In the genomic region with DNA sequence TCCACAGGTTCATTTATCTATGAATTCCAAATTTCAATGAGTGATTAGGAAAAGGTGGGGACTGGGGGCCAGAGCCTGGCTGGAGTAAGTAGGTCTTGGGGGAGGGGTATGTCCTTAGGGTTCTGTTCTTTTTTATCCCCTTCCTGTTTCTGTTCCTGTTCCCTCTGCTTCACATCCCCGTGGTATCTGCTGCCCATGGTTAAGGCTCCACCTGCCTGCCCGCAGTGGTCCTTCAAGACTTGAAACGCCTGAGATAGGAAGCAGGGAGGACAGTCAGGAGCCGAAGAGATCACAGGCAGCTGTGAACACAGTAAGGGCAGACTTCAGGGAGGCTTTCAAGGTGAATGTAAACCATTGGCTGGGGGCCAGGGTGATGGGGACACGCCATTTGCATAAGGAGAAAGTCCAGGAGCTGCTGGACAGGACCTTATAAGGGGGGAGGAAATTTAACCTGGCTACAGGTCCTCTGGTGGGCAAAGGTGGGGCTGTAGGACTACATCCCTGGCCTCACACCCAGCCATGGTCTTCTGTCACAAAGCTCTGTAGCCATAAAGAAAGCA, we compare ENCODE assay signal across 19 mouse cellular contexts. TPM values are rescaled to one million over a fixed set of nuclear protein-coding genes. Genes with fewer than 3 reads are reported as not detected.
"Had no signal": no experiment of that assay in that cellular context is flagged by ENCODE, and none has a peak within 500 bp of the region (broad histone marks: within the 10 kb centered on the region; RNA-seq: fewer than 3 reads in every experiment).

No protein-coding gene starts in this region.

- H3K9me3 ChIP-seq: limb, embryonic 10.5 days; lung, embryonic 15.5 days; midbrain, embryonic 13.5 days had no signal

- DNase-seq: lung, postnatal 14 days; thymus, adult 2 months; thymus, postnatal 25 days had no signal

- H3K27ac ChIP-seq: limb, embryonic 10.5 days; lung, embryonic 15.5 days; macrophage; midbrain, embryonic 13.5 days had no signal

- H3K9ac ChIP-seq: lung, embryonic 15.5 days; midbrain, embryonic 13.5 days had no signal

- H3K4me2 ChIP-seq: liver, embryonic 11.5 days; lung, embryonic 15.5 days; midbrain, embryonic 13.5 days had no signal

- H3K4me1 ChIP-seq: lung, embryonic 15.5 days; midbrain, embryonic 13.5 days had no signal

- ATAC-seq: intestine, embryonic 16.5 days; midbrain, embryonic 13.5 days had no signal

- H3K4me3 ChIP-seq: limb, embryonic 10.5 days; lung, embryonic 15.5 days; midbrain, embryonic 13.5 days had no signal

- H3K27me3 ChIP-seq: lung, embryonic 15.5 days; midbrain, embryonic 13.5 days had no signal

- H3K36me3 ChIP-seq: limb, embryonic 10.5 days; lung, embryonic 15.5 days; midbrain, embryonic 13.5 days had no signal

RNA-seq across cellular contexts. Expression of a gene that starts 8.7 kb away (rescaled TPM):
- total RNA-seq: layer of hippocampus, adult 8-10 months; layer of hippocampus, postnatal 14 days; left cerebral cortex, adult 18-20 months; left cerebral cortex, postnatal 14 days; midbrain, postnatal 0 days had no signal
- polyA plus RNA-seq: limb, embryonic 10.5 days; liver, embryonic 11.5 days; lung, embryonic 15.5 days; macrophage; midbrain, embryonic 13.5 days; midbrain, postnatal 0 days; neural tube, embryonic 14.5 days; stomach, embryonic 14.5 days had no signal

RNA-seq across cellular contexts. Expression of a gene that starts 11.5 kb away (rescaled TPM):
- total RNA-seq: layer of hippocampus, adult 8-10 months; layer of hippocampus, postnatal 14 days; left cerebral cortex, adult 18-20 months; left cerebral cortex, postnatal 14 days; midbrain, postnatal 0 days had no signal
- polyA plus RNA-seq: limb, embryonic 10.5 days; limb, embryonic 14.5 days; liver, embryonic 11.5 days; liver, embryonic 16.5 days; lung, embryonic 15.5 days; macrophage; midbrain, embryonic 13.5 days; midbrain, postnatal 0 days; neural tube, embryonic 14.5 days; stomach, embryonic 14.5 days; urinary bladder, adult 2 months had no signal
